Mouse (Mus musculus): ENCODE measurements at regions not wholly inside any gene's neighbourhood (a gene's known extent, or its start where the extent isn't known, plus 50 kb on each side); places are given as distances from the start of the nearest gene placed in this dataset.

DNA sequence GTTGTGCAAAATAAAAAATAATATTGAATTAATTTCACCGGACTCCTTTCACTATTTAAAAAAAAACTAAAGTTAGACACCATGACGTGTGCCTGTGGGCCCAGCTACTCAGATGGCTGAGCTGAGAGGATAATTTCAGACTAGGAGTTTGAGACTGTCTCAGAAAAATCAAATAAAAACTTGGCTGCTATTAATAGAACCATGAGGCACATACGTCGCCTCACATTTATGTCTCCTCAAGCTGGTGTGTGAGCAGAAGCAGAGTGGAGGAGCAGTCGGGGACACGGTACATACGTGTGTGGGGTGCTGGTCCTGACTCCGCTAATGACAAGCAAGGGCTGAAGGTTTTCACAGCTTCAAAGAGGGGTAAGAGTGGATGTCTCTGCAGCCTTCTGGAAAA is 52.8 kb upstream of the Dmrtb1 start:
- ATAC-seq (ENCODE audit: low TSS enrichment): peak; percentile 58

DNA sequence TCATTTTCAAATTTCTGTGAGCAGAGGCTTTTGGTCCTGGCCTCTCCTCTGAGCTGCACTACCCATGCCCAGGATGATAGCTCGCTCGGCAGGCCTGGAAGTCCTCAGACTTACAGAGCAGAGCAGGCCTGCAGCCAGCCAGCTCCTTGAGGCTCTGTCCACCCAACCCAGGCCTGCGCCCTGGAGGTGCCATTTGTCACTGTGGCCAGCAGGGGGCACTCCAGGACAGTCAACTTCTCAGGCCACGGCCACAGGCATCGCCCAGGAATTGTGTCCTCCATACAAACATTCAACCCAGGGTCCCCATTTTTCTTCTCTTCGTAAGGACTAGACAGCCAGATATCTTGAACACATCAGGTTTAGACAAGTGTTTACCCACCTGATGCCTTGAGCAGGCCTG is 53.9 kb upstream of the Dmrtb1 start:
- peak; percentile 66 for ATAC-seq (ENCODE audit: low TSS enrichment)

- no peak for ATAC-seq (ENCODE audit: low TSS enrichment)
These were observed 54.7 kb upstream of the Dmrtb1 start for GRCm38 (mm10) chr4:107738776-107739175.

GRCm38 (mm10) chr4:107739789-107740405 is 55.9 kb upstream of the Dmrtb1 start:
- no peak for ATAC-seq (ENCODE audit: low TSS enrichment)

DNA sequence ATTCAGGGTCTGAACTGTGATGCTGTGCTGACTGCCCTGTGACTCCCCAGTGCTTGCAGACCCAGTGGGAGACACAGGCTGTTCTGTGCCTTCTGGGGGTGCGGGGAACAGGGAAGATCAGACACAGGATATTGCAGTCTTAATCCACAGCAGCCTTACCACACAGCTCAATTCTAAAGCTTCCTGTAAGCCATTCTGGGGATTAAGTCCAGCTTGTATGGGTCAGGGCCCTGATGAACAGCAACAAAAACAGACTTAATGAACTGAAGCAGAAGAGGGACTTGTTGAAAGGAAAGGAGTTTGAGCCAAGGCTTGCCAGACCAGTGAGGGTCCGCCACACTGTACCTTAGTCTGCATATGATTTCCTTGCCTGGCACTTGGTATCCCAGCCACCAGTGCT is 58.4 kb upstream of the Lrp8 start:
- ATAC-seq (ENCODE audit: low TSS enrichment): no peak

DNA sequence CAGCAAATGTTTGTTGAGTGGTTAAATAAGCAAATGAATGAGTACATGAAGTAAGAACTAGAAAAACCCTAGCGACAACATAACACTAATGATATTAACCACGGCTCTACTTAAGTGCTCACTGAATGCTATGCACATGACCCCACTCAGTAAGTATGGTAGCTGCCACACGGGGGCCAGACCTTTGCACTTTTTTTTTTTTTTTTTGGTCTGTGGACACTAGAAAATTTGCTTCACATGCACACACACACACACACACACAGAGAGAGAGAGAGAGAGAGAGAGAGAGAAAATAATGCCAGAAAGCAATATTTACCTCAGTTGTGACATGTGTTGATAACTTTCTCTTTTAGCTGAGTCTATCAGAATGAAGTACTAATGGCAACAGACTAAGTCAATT is 55.7 kb upstream of the Lrp8 start:
- no peak for ATAC-seq (ENCODE audit: low TSS enrichment)

- ATAC-seq (ENCODE audit: low TSS enrichment): no peak
These were observed 55.1 kb upstream of the Lrp8 start for GRCm38 (mm10) chr4:107746923-107747431.

- ATAC-seq (ENCODE audit: low TSS enrichment): no peak
These were observed 54.6 kb upstream of the Lrp8 start for GRCm38 (mm10) chr4:107747454-107747853.

DNA sequence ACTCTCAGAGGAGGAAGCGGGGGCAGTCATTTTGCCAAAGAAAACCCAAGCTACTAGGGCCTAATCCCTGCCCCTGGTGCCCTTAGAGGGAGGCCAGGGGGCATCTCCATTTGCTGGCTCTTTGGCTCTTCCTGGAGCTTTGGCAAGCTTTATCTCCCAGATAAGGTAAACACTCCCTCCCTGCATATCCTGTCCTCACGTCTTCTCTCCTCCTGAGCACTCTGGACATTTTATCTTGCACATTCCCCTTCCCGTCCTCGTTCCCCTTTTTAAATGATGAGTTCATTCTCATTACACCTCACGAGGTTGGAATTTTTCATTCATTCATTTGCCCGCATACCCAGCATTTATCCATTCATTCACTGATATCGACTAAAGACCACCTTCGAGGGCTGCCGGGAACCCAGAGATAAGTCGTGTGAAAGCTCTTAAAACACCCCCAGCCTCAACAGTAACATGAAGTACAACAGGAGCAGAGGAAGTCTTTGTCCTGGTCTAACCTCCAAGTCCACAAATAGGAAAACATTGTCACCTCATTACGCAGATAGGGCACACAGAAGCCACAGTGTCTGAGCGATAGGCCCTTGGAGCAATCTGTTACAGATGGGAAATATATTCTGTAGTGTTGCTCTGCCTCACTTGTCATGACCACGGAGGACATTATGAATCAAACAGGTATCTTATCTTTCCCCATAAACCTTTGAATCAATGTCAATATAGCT is 54.0 kb upstream of the Lrp8 start:
- no peak for ATAC-seq (ENCODE audit: low TSS enrichment)

DNA sequence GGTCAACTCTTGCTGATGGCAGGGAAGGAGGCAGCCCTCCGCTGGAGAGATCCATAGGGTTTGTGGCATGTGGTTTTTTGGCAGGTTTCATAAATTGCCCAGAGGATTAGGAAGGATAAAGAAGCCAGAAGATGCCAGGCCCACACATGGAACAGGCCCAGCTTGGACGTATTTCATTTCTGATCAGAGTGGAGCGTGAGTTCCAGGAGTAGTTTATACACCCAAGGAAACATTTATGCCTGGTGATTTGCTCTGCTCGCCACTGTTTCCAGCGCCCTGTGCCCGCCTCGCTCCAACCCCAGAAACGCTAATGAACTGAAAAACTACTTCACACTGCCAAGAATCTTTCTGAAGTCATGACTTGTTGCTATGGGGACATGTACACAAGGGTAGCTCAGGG is 53.0 kb upstream of the Lrp8 start:
- ATAC-seq (ENCODE audit: low TSS enrichment): no peak

- ATAC-seq (ENCODE audit: low TSS enrichment): no peak
These were observed 52.0 kb upstream of the Lrp8 start for GRCm38 (mm10) chr4:107750017-107750416.
